Mouse (Mus musculus): Measurements from ENCODE around the gene Mpzl2. TPM values are rescaled to one million over a fixed set of nuclear protein-coding genes. Genes with fewer than 3 reads are reported as not detected.

Mpzl2 gene
- total and polyA plus RNA-seq, 2 experiments = 20.5 to 29.9 TPM

GRCm38 (mm10) chr9:45090811-45091210 lies 51.2 kb downstream of the Mpzl2 start:
- Histone ChIP-seq H3K27ac (replicated peaks; ENCODE audit: insufficient read depth, low read depth, low read length) (no peak overlapping the region), H3K4me1 (ENCODE audit: control insufficient read depth, insufficient read depth, low read length) (peaks cover 2% of the 10 kb centered on the region; the same call in 1 of the 2 replicates), H3K9ac (ENCODE audit: low read depth, low read length) (no peak overlapping the region), H3K79me2 (ENCODE audit: control insufficient read depth, insufficient read depth, low read length) (no peaks in the 10 kb centered on the region), H3K4me3 (ENCODE audit: insufficient read depth, low read depth, low read length) (no peak overlapping the region), H3K36me3 (ENCODE audit: control insufficient read depth, insufficient read depth, low read length) (no peaks in the 10 kb centered on the region), H3K27me3 (ENCODE audit: control insufficient read depth, insufficient read depth, low read length) (no peaks in the 10 kb centered on the region)
- TF ChIP-seq POLR2A (IDR thresholded peaks at IDR 0.05; ENCODE audit: extremely low read depth, insufficient read depth, low read length) = no peak
- TF ChIP-seq CTCF (IDR thresholded peaks at IDR 0.05; ENCODE audit: low read depth, low read length) = no peak
- DNase-seq (ENCODE audit: extremely low read depth, low read depth, low spot score) = no peak
- WGBS = 85% methylated on average over 3 of the region's 3 CpGs

GRCm38 (mm10) chr9:45092641-45093040 lies 53.0 kb downstream of the Mpzl2 start:
- no peak overlapping the region for H3K27ac ChIP-seq (replicated peaks; ENCODE audit: insufficient read depth, low read depth, low read length)
- H3K79me2 ChIP-seq (ENCODE audit: control insufficient read depth, insufficient read depth, low read length) = no peaks in the 10 kb centered on the region
- H3K36me3 ChIP-seq (ENCODE audit: control insufficient read depth, insufficient read depth, low read length) = no peaks in the 10 kb centered on the region
- H3K4me1 ChIP-seq (ENCODE audit: control insufficient read depth, insufficient read depth, low read length) = peaks cover 2% of the 10 kb centered on the region; the same call in 1 of the 2 replicates
- 65% methylated on average over 4 of the region's 4 CpGs for WGBS
- H3K4me3 ChIP-seq (ENCODE audit: insufficient read depth, low read depth, low read length) = no peak overlapping the region
- H3K9ac ChIP-seq (ENCODE audit: low read depth, low read length) = no peak overlapping the region
- no peaks in the 10 kb centered on the region for H3K27me3 ChIP-seq (ENCODE audit: control insufficient read depth, insufficient read depth, low read length)
- no peak for TF ChIP-seq POLR2A (IDR thresholded peaks at IDR 0.05; ENCODE audit: extremely low read depth, insufficient read depth, low read length)
- no peak for TF ChIP-seq CTCF (IDR thresholded peaks at IDR 0.05; ENCODE audit: low read depth, low read length)
- no peak for DNase-seq (ENCODE audit: extremely low read depth, low read depth, low spot score)

- Histone ChIP-seq H3K27me3 (ENCODE audit: control insufficient read depth, insufficient read depth, low read length) (no peaks in the 10 kb centered on the region), H3K9ac (ENCODE audit: low read depth, low read length) (no peak overlapping the region), H3K36me3 (ENCODE audit: control insufficient read depth, insufficient read depth, low read length) (no peaks in the 10 kb centered on the region), H3K4me3 (ENCODE audit: insufficient read depth, low read depth, low read length) (no peak overlapping the region), H3K79me2 (ENCODE audit: control insufficient read depth, insufficient read depth, low read length) (no peaks in the 10 kb centered on the region), H3K4me1 (ENCODE audit: control insufficient read depth, insufficient read depth, low read length) (peaks cover 2% of the 10 kb centered on the region; the same call in 1 of the 2 replicates), H3K27ac (replicated peaks; ENCODE audit: insufficient read depth, low read depth, low read length) (no peak overlapping the region)
- no peak for TF ChIP-seq CTCF (IDR thresholded peaks at IDR 0.05; ENCODE audit: low read depth, low read length)
- no peak for TF ChIP-seq POLR2A (IDR thresholded peaks at IDR 0.05; ENCODE audit: extremely low read depth, insufficient read depth, low read length)
- WGBS = 46% methylated on average over 6 of the region's 6 CpGs
- peak; percentile 43 for DNase-seq (ENCODE audit: extremely low read depth, low read depth, low spot score)
Measured at GRCm38 (mm10) chr9:45095149-45095937, 55.7 kb downstream of the Mpzl2 start.

- no peak overlapping the region for H3K9ac ChIP-seq (ENCODE audit: low read depth, low read length)
- H3K27ac ChIP-seq (replicated peaks; ENCODE audit: insufficient read depth, low read depth, low read length) = no peak overlapping the region
- H3K4me1 ChIP-seq (ENCODE audit: control insufficient read depth, insufficient read depth, low read length) = peaks cover 2% of the 10 kb centered on the region; the same call in 1 of the 2 replicates
- H3K27me3 ChIP-seq (ENCODE audit: control insufficient read depth, insufficient read depth, low read length) = no peaks in the 10 kb centered on the region
- no peak for DNase-seq (ENCODE audit: extremely low read depth, low read depth, low spot score)
- no peaks in the 10 kb centered on the region for H3K79me2 ChIP-seq (ENCODE audit: control insufficient read depth, insufficient read depth, low read length)
- 91% methylated on average over 5 of the region's 5 CpGs for WGBS
- H3K36me3 ChIP-seq (ENCODE audit: control insufficient read depth, insufficient read depth, low read length) = no peaks in the 10 kb centered on the region
- TF ChIP-seq CTCF (IDR thresholded peaks at IDR 0.05; ENCODE audit: low read depth, low read length) = no peak
- no peak for TF ChIP-seq POLR2A (IDR thresholded peaks at IDR 0.05; ENCODE audit: extremely low read depth, insufficient read depth, low read length)
- H3K4me3 ChIP-seq (ENCODE audit: insufficient read depth, low read depth, low read length) = no peak overlapping the region
Measured at GRCm38 (mm10) chr9:45097877-45098276, 58.3 kb downstream of the Mpzl2 start.

- TF ChIP-seq POLR2A (IDR thresholded peaks at IDR 0.05; ENCODE audit: extremely low read depth, insufficient read depth, low read length) (no peak), CTCF (IDR thresholded peaks at IDR 0.05; ENCODE audit: low read depth, low read length) (no peak)
- 74% methylated on average over 3 of the region's 3 CpGs for WGBS
- Histone ChIP-seq H3K4me3 (ENCODE audit: insufficient read depth, low read depth, low read length) (no peak overlapping the region), H3K27me3 (ENCODE audit: control insufficient read depth, insufficient read depth, low read length) (no peaks in the 10 kb centered on the region), H3K36me3 (ENCODE audit: control insufficient read depth, insufficient read depth, low read length) (no peaks in the 10 kb centered on the region), H3K27ac (replicated peaks; ENCODE audit: insufficient read depth, low read depth, low read length) (no peak overlapping the region), H3K79me2 (ENCODE audit: control insufficient read depth, insufficient read depth, low read length) (no peaks in the 10 kb centered on the region), H3K9ac (ENCODE audit: low read depth, low read length) (no peak overlapping the region), H3K4me1 (ENCODE audit: control insufficient read depth, insufficient read depth, low read length) (peaks cover 2% of the 10 kb centered on the region; the same call in 1 of the 2 replicates)
- no peak for DNase-seq (ENCODE audit: extremely low read depth, low read depth, low spot score)
Measured at GRCm38 (mm10) chr9:45098426-45098825, 58.8 kb downstream of the Mpzl2 start.

DNA sequence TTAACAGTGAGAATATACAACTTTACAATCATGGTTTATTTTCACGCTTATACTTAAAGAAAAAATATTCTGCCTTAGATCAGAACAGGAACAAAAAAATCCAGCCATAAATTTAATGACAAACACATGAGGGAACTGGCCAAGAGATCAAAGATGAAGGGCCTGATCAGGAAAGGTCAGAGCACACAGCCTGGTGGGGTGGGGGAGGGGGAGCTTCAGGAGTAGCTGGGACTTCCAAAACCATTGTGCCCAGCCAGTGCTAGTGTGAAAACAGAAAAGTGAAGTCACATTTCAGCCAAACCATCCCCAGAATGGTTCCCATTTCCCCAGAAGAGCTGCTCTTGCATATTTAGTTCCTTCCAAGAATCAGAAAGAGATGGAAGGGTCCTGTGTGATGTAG lies 62.9 kb downstream of the Mpzl2 start:
- Histone ChIP-seq H3K27me3 (ENCODE audit: control insufficient read depth, insufficient read depth, low read length) (no peaks in the 10 kb centered on the region), H3K36me3 (ENCODE audit: control insufficient read depth, insufficient read depth, low read length) (no peaks in the 10 kb centered on the region), H3K27ac (replicated peaks; ENCODE audit: insufficient read depth, low read depth, low read length) (peak overlapping the region; percentile 13; the same call in 1 of the 2 replicates), H3K4me1 (ENCODE audit: control insufficient read depth, insufficient read depth, low read length) (peaks cover 8% of the 10 kb centered on the region), H3K4me3 (ENCODE audit: insufficient read depth, low read depth, low read length) (no peak overlapping the region), H3K9ac (ENCODE audit: low read depth, low read length) (no peak overlapping the region), H3K79me2 (ENCODE audit: control insufficient read depth, insufficient read depth, low read length) (no peaks in the 10 kb centered on the region)
- 85% methylated on average over 1 of the region's 1 CpGs for WGBS
- TF ChIP-seq POLR2A (IDR thresholded peaks at IDR 0.05; ENCODE audit: extremely low read depth, insufficient read depth, low read length) = no peak
- no peak for TF ChIP-seq CTCF (IDR thresholded peaks at IDR 0.05; ENCODE audit: low read depth, low read length)
- peak; percentile 82 for DNase-seq (ENCODE audit: extremely low read depth, low read depth, low spot score)

Measured in liver, adult 2 months (tissue).